Mouse (Mus musculus) limb, embryonic 14.5 days (tissue): Measurements from ENCODE around the gene Ints6. TPM values are rescaled to one million over a fixed set of nuclear protein-coding genes. Genes with fewer than 3 reads are reported as not detected.
"Not testable (repeated sequence)": the region's sequence is repeated elsewhere in the genome, so short reads cannot be mapped to it uniquely, and the experiment has no call there.

Source experiments
- ATAC-seq: fragments of 200-750 bp; cut with Nextera tagmentation; 2 replicates; pipeline ENCODE4 v1.8.0; 2017; ENCODE audit warnings: low read depth, moderate number of reproducible peaks, moderate TSS enrichment; ENCODE audit not compliant: low FRiP score
- DNase-seq: peaks from one replicate; pipeline ENCODE4 v3.0.0-alpha.2; 2015; ENCODE audit warnings: low spot score
- H3K27ac ChIP-seq: fragments of 300-500 bp; sonication (generic); replicated peaks from 2 replicates; pipeline ENCODE4 v1.5.1; 2014; ENCODE audit warnings: low read depth, mild to moderate bottlenecking, low read length, moderate library complexity, mixed read lengths
- H3K27me3 ChIP-seq: fragments of 300-500 bp; sonication (generic); 2 replicates; pipeline ENCODE4 v1.6.1; 2014; ENCODE audit warnings: low read length, mixed read lengths; ENCODE audit not compliant: control insufficient read depth, insufficient read depth
- H3K36me3 ChIP-seq: fragments of 300-500 bp; sonication (generic); 2 replicates; pipeline ENCODE4 v1.6.1; 2014; ENCODE audit warnings: mild to moderate bottlenecking, low read length, moderate library complexity, mixed read lengths; ENCODE audit not compliant: control insufficient read depth, insufficient read depth
- H3K4me1 ChIP-seq: fragments of 300-500 bp; sonication (generic); 2 replicates; pipeline ENCODE4 v1.6.1; 2014; ENCODE audit warnings: antibody characterized with exemption, low read length, mixed read lengths; ENCODE audit not compliant: control insufficient read depth, insufficient read depth
- H3K4me2 ChIP-seq: fragments of 300-500 bp; sonication (generic); replicated peaks from 2 replicates; pipeline ENCODE4 v1.6.1; 2014; ENCODE audit warnings: low read depth, mild to moderate bottlenecking, low read length, moderate library complexity; ENCODE audit not compliant: severe bottlenecking
- H3K4me3 ChIP-seq: fragments of 300-500 bp; sonication (generic); replicated peaks from 2 replicates; pipeline ENCODE4 v1.5.1; 2014; ENCODE audit warnings: low read length
- H3K9ac ChIP-seq: fragments of 300-500 bp; sonication (generic); 2 replicates; pipeline ENCODE4 v1.6.1; 2014; ENCODE audit warnings: mild to moderate bottlenecking, low read depth, low read length, moderate library complexity; ENCODE audit not compliant: severe bottlenecking
- H3K9me3 ChIP-seq: fragments of 300-500 bp; sonication (generic); 2 replicates; pipeline ENCODE4 v1.6.1; 2016; ENCODE audit warnings: low read length; ENCODE audit not compliant: control insufficient read depth
- POLR2A ChIP-seq: fragments of 200-500 bp; IDR thresholded peaks from 2 replicates; pipeline ENCODE4 v1.8.0; 2012; ENCODE audit warnings: inconsistent platforms, mild to moderate bottlenecking, moderate library complexity, borderline replicate concordance; ENCODE audit not compliant: insufficient read depth, insufficient read length; ENCODE audit errors: extremely low read depth
- WGBS: fragments of 180-500 bp; shearing (Covaris S2); extraction: QIAGEN DNeasy Blood & Tissue Kit; methylation state at CpG from one replicate; pipeline ENCODE4 v1.1.7; 2014; 5-methylcytosine and 5-hydroxymethylcytosine counted together
- polyA plus RNA-seq, 2 experiments: library from polyadenylated mRNA; depleted of rRNA in 1 of 2; stranded (reverse) in 1 of 2; unstranded in 1 of 2; fragments of >200 nt; fragmentation: Nextera tagmentation in 1 of 2; extraction: Ambion mirVana in 1 of 2; gene quantifications; 2 replicates each; pipeline versions ENCODE4 v1.2.1 to v1.2.3; 2012 to 2014

Ints6 gene
- polyA plus RNA-seq, 2 experiments: 18.9 to 27.3 TPM

DNA sequence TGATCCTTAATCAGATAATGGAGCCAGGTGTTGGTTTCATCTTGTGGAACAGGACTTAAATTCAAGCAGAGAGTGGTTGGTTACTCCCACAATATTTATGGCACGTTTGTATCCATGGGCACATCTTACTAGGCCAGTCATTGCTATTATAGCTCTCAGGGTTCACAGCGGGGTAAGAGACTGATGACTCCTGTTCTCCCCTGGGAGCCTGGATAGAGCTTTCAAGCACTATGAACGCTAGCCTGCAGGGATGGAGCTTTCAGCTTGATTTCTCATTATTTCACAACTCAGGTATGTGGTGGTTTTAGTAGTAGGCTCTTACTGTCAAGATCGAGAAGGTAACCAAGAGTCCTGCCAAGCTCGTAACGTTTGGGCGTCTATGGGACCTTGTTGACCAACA lies 105.0 kb downstream of the Ints6 start:
- Histone ChIP-seq H3K4me3 (no peak overlapping the region), H3K4me1 (no peaks in the 10 kb centered on the region), H3K4me2 (no peak overlapping the region), H3K9ac (no peak overlapping the region), H3K27me3 (no peaks in the 10 kb centered on the region), H3K9me3 (no peaks in the 10 kb centered on the region), H3K27ac (no peak overlapping the region), H3K36me3 (no peaks in the 10 kb centered on the region)
- no peak for ATAC-seq
- DNase-seq: no peak
- WGBS: 82% methylated on average over 7 of the region's 7 CpGs
- no peak for TF ChIP-seq POLR2A

DNA sequence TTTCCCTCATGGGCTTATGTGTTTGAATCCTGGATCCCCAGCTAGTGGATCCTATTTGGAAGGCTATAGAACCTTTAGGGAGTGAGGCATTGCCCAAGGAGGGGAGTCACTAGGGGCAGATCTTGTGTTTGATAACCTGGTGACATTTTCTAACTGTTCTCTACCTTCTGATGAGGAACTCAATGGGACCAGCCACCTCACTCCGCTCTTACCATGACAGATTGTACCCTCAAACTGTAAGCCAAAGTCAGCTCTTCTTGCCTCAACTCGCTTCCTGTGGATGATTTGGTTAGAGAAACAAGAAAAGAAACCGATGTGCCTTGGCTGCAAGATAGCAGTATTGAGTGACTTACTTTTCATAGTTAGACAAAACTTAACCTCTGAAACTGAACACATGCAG lies 109.2 kb downstream of the Ints6 start:
- 89% methylated on average over 3 of the region's 3 CpGs for WGBS
- H3K4me3 ChIP-seq: no peak overlapping the region
- H3K9me3 ChIP-seq: no peaks in the 10 kb centered on the region
- no peak overlapping the region for H3K4me2 ChIP-seq
- H3K27me3 ChIP-seq: no peaks in the 10 kb centered on the region
- H3K27ac ChIP-seq: no peak overlapping the region
- H3K36me3 ChIP-seq: no peaks in the 10 kb centered on the region
- ATAC-seq: no peak
- DNase-seq: no peak
- no peaks in the 10 kb centered on the region for H3K4me1 ChIP-seq
- H3K9ac ChIP-seq: no peak overlapping the region
- TF ChIP-seq POLR2A: no peak

DNA sequence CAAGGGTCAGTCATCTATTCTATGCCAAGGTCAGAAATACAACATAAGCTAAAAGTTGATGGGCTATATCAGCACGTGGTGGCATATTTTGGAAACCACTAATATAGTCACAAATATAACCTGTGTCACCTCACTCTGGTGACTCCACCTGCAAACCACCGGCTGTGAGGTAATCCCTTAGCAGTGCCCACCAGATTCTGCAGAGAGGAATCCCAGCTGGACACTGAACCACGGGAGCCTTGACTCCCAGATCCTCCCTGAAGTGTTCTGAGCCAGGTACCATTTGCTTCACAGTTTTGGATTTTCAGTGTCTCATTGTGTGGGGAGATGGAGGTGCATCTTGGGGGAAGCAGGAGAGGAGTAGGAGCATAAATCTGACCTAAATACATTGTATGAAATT lies 110.6 kb downstream of the Ints6 start:
- no peak for DNase-seq
- no peak for TF ChIP-seq POLR2A
- 59% methylated on average over 3 of the region's 3 CpGs for WGBS
- Histone ChIP-seq H3K36me3 (no peaks in the 10 kb centered on the region), H3K9me3 (no peaks in the 10 kb centered on the region), H3K4me1 (no peaks in the 10 kb centered on the region), H3K27me3 (no peaks in the 10 kb centered on the region), H3K4me3 (no peak overlapping the region), H3K9ac (no peak overlapping the region), H3K27ac (no peak overlapping the region), H3K4me2 (no peak overlapping the region)
- no peak for ATAC-seq

DNA sequence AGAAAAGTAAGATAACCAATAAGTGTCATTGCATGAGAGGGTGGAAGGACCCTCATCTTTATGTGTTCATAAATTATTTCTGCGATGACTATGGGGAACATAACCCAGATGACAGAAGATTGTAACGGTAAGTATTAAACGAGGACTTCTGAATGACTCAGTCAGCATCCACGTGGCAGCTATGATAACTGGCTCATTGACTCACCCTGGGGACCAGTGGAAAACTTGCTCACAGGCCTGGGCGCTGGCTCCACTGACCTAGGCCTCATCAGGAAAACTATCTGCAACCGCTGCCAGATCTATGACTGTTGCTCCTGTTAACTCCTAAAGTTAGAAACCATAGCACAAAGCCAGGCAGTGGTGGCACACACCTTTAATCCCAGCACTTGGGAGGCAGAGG lies 112.6 kb downstream of the Ints6 start:
- ATAC-seq: no peak
- no peak overlapping the region for H3K9ac ChIP-seq
- TF ChIP-seq POLR2A: no peak
- no peaks in the 10 kb centered on the region for H3K36me3 ChIP-seq
- H3K4me2 ChIP-seq: no peak overlapping the region
- H3K27me3 ChIP-seq: no peaks in the 10 kb centered on the region
- no peak overlapping the region for H3K4me3 ChIP-seq
- WGBS: 88% methylated on average over 6 of the region's 6 CpGs
- H3K4me1 ChIP-seq: no peaks in the 10 kb centered on the region
- H3K27ac ChIP-seq: no peak overlapping the region
- no peak for DNase-seq
- no peaks in the 10 kb centered on the region for H3K9me3 ChIP-seq

DNA sequence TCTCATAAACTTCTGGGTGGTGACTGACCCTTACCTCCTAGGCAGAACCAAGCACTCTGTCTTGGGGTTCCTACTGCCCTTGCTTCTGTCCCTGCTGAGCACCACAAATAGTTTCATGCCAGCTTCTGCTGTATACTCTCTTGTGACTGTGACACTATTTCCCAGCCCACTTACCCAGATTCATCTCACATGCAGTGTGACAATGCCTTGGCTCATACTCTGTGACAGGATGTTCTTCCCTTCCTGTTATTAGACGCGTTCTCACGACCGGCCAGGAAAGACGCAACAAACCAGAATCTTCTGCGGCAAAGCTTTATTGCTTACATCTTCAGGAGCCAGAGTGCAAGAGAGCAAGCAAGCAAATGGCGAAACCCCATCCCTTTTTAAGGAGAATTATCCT lies 118.6 kb downstream of the Ints6 start:
- not testable (repeated sequence) for H3K36me3 ChIP-seq, H3K4me1 ChIP-seq, ATAC-seq, H3K27me3 ChIP-seq, H3K9ac ChIP-seq, DNase-seq, H3K9me3 ChIP-seq, H3K27ac ChIP-seq, H3K4me3 ChIP-seq, H3K4me2 ChIP-seq
- 91% methylated on average over 6 of the region's 7 CpGs for WGBS

DNA sequence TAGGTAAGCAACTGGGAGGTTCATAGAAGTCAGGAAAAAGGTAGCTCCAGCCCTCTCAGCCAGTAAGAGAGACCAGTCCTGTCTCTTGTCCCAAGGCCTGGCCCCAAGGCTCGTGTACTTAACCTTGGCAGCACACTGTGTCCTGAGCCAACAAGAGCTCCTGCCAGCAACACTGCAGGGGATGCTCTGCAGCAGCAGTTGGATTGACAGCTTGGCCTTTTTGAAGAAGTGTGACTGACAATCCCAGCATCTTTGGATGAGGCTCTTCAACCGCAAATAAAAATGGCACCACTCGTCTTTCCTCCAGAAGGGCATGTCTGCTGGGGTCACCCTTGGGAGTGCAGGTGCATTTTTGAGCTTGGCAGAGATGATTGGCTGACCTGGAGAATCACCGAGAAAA lies 120.6 kb downstream of the Ints6 start:
- H3K9ac ChIP-seq: no peak overlapping the region
- no peaks in the 10 kb centered on the region for H3K9me3 ChIP-seq
- WGBS: 58% methylated on average over 4 of the region's 4 CpGs
- H3K4me3 ChIP-seq: no peak overlapping the region
- no peaks in the 10 kb centered on the region for H3K4me1 ChIP-seq
- no peaks in the 10 kb centered on the region for H3K27me3 ChIP-seq
- H3K4me2 ChIP-seq: no peak overlapping the region
- ATAC-seq (no peak), DNase-seq (no peak)
- no peak overlapping the region for H3K27ac ChIP-seq
- H3K36me3 ChIP-seq: no peaks in the 10 kb centered on the region
- TF ChIP-seq POLR2A: no peak
